Comparison of ENCODE assay signal across 8 mouse cellular contexts in genomic region chr11:32221951-32222409, GRCm38 (mm10). TPM values are rescaled to one million over a fixed set of nuclear protein-coding genes. Genes with fewer than 3 reads are reported as not detected.
DNase-seq lines count a peak whose midpoint lies in the region; ATAC-seq and TF ChIP-seq lines count a peak whose summit lies in the region.

Gene Rhbdf1 (minus strand): TSS chr11:32222300.

- no peak for TF ChIP-seq POLR2A in cortical plate, adult 2 months (IDR thresholded peaks at IDR 0.05; ENCODE audit: extremely low read depth, insufficient read depth, low read length)

- no peak for TF ChIP-seq CTCF in cortical plate, adult 2 months (IDR thresholded peaks at IDR 0.05; ENCODE audit: extremely low read depth, insufficient read depth, low read length)

- peak within 1 kb of the TSS; percentile 75 for H3K9ac ChIP-seq in liver, embryonic 11.5 days (ENCODE audit: low read depth, low read length)
- peak within 1 kb of the TSS; percentile 89 for H3K9ac ChIP-seq in neural tube, embryonic 13.5 days

- peak within 1 kb of the TSS; percentile 41 for H3K4me3 ChIP-seq in cortical plate, adult 2 months (ENCODE audit: insufficient read depth, low read length)
- peak within 1 kb of the TSS; percentile 72 for H3K4me3 ChIP-seq in liver, embryonic 11.5 days (ENCODE audit: low read depth, low read length)
- H3K4me3 ChIP-seq in neural tube, embryonic 13.5 days, result peak within 1 kb of the TSS; percentile 68

- WGBS in liver, embryonic 11.5 days, result under 1% methylated on average over 68 of the region's 72 CpGs
- WGBS in neural tube, embryonic 13.5 days, result 0% methylated on average over 69 of the region's 72 CpGs

- peak within 1 kb of the TSS; percentile 66 for H3K27ac ChIP-seq in cortical plate, adult 2 months (ENCODE audit: insufficient read depth, low read length)
- peak within 1 kb of the TSS; percentile 77 for H3K27ac ChIP-seq in liver, embryonic 11.5 days (ENCODE audit: low read depth, low read length)
- H3K27ac ChIP-seq in neural tube, embryonic 13.5 days (replicated peaks), result peak within 1 kb of the TSS; percentile 81

- H3K4me1 ChIP-seq in cortical plate, adult 2 months (ENCODE audit: control insufficient read depth, insufficient read depth, low read length), result peaks cover 5% of the 10 kb centered on the region
- peaks cover 47% of the 10 kb centered on the region for H3K4me1 ChIP-seq in liver, embryonic 11.5 days (replicated peaks; ENCODE audit: control insufficient read depth, insufficient read depth, low read length)
- H3K4me1 ChIP-seq in neural tube, embryonic 13.5 days (replicated peaks), result peaks cover 89% of the 10 kb centered on the region

- ATAC-seq in liver, embryonic 11.5 days (replicated peaks; ENCODE audit: low FRiP score), result peak; percentile 37
- peak; percentile 13 for ATAC-seq in neural tube, embryonic 13.5 days (ENCODE audit: low read depth)

- H3K9me3 ChIP-seq in liver, embryonic 11.5 days (ENCODE audit: control insufficient read depth, low read length), result 0 out of 2 replicates have a peak, but pooled peaks cover 3% of the 10 kb centered on the region
- H3K9me3 ChIP-seq in neural tube, embryonic 13.5 days, result no peaks in the 10 kb centered on the region

- peak; percentile 50 for DNase-seq in right cerebral cortex, postnatal 14 days
- DNase-seq in right cerebral cortex, adult 18-20 months, result no peak
- peak; percentile 78 to 83 for DNase-seq in heart, adult 18-20 months
- DNase-seq in kidney, adult 11 months, result peak; percentile 56
- peak; percentile 66 for DNase-seq in liver, embryonic 11.5 days (ENCODE audit: low spot score)
- DNase-seq in natural killer cell, adult 2 months (ENCODE audit: low spot score in 2 of 2), result no peak

- H3K27me3 ChIP-seq in liver, embryonic 11.5 days (replicated peaks; ENCODE audit: control insufficient read depth, insufficient read depth, low read length), result peaks cover 46% of the 10 kb centered on the region
- peaks cover 37% of the 10 kb centered on the region for H3K27me3 ChIP-seq in neural tube, embryonic 13.5 days

- no peaks in the 10 kb centered on the region for H3K36me3 ChIP-seq in liver, embryonic 11.5 days (ENCODE audit: control insufficient read depth, insufficient read depth, low read length)
- no peaks in the 10 kb centered on the region for H3K36me3 ChIP-seq in neural tube, embryonic 13.5 days

- H3K4me2 ChIP-seq in liver, embryonic 11.5 days, result peak within 1 kb of the TSS; percentile 90
- peak within 1 kb of the TSS; percentile 96 for H3K4me2 ChIP-seq in neural tube, embryonic 13.5 days

RNA-seq across cellular contexts. Expression of gene Rhbdf1, which starts in this region (rescaled TPM):
- polyA plus RNA-seq in cortical plate, adult 2 months (2012; rRNA removed), result 25.6 and 26.9 TPM in 2 replicates
- total RNA-seq in heart, adult 18-20 months (2021), result 10 to 100 TPM; 19.2 to 19.3 TPM
- polyA plus RNA-seq in liver, embryonic 11.5 days (2014; fragmentation: Nextera tagmentation; extraction: Ambion mirVana), result 16.9 and 19.1 TPM in 2 replicates
- 28.9 and 30.4 TPM in 2 replicates for polyA plus RNA-seq in neural tube, embryonic 13.5 days (2015; fragmentation: Nextera tagmentation; extraction: Ambion mirVana)

Comparison
In these comparisons a context has a peak if more than half of its experiments do, and no peak if none do; other contexts are left out.
1. DNase-seq: peak in right cerebral cortex, postnatal 14 days (single experiment), heart, adult 18-20 months (2 of 2), kidney, adult 11 months (single experiment) and liver, embryonic 11.5 days (single experiment); none in right cerebral cortex, adult 18-20 months (single experiment) and natural killer cell, adult 2 months (0 of 2).
2. Peak in every context shown above with its lines, with median percentiles within 50 percentile points of each other: H3K27ac ChIP-seq and H3K4me3 ChIP-seq.